Mouse (Mus musculus) cortical plate, adult 2 months (tissue): Measurements from ENCODE around the gene 4930572O03Rik.
"Not testable (repeated sequence)": the region's sequence is repeated elsewhere in the genome, so short reads cannot be mapped to it uniquely, and the experiment has no call there.

ENCODE experiments used
- CTCF ChIP-seq: fragments of 200-500 bp; IDR thresholded peaks from 2 replicates; pipeline ENCODE4 v1.5.1; 2011; ENCODE audit warnings: mild to moderate bottlenecking, control low read depth, low read length; ENCODE audit not compliant: insufficient read depth; ENCODE audit errors: extremely low read depth
- POLR2A ChIP-seq: fragments of 200-500 bp; IDR thresholded peaks from 2 replicates; pipeline ENCODE4 v1.6.1; 2011; ENCODE audit warnings: mild to moderate bottlenecking, low read length, control low read depth; ENCODE audit not compliant: insufficient read depth; ENCODE audit errors: extremely low read depth

GRCm38 (mm10) chr5:15603008-15603407 is 53.9 kb downstream of the 4930572O03Rik start:
- not testable (repeated sequence) for TF ChIP-seq POLR2A, CTCF
